Mouse (Mus musculus) limb, embryonic 11.5 days (tissue): ENCODE results near the gene Paqr5. TPM values are rescaled to one million over a fixed set of nuclear protein-coding genes. Genes with fewer than 3 reads are reported as not detected.

Experiments used
- ATAC-seq: fragments of 200-750 bp; cut with Nextera tagmentation; 2 replicates; pipeline ENCODE4 v1.8.0; 2017; ENCODE audit warnings: low read depth; ENCODE audit not compliant: insufficient number of reproducible peaks, low FRiP score, low TSS enrichment
- DNase-seq: peaks from one replicate; pipeline ENCODE4 v3.0.0-alpha.2; 2015; ENCODE audit warnings: low spot score
- H3K27ac ChIP-seq: fragments of 300-500 bp; sonication (generic); replicated peaks from 2 replicates; pipeline ENCODE4 v1.5.1; 2014; ENCODE audit warnings: low read depth, mild to moderate bottlenecking, low read length
- H3K27me3 ChIP-seq: fragments of 300-500 bp; sonication (generic); 2 replicates; pipeline ENCODE4 v1.6.1; 2014; ENCODE audit warnings: mild to moderate bottlenecking, low read length, mixed read lengths; ENCODE audit not compliant: control insufficient read depth, insufficient read depth
- H3K36me3 ChIP-seq: fragments of 300-500 bp; sonication (generic); 2 replicates; pipeline ENCODE4 v1.6.1; 2014; ENCODE audit warnings: mild to moderate bottlenecking, low read length, moderate library complexity, mixed read lengths; ENCODE audit not compliant: control insufficient read depth, insufficient read depth
- H3K4me1 ChIP-seq: fragments of 300-500 bp; sonication (generic); 2 replicates; pipeline ENCODE4 v1.6.1; 2014; ENCODE audit warnings: low read length, mixed read lengths; ENCODE audit not compliant: control insufficient read depth, insufficient read depth
- H3K4me2 ChIP-seq: fragments of 300-500 bp; sonication (generic); 2 replicates; pipeline ENCODE4 v1.6.1; 2014; ENCODE audit warnings: low read depth, mild to moderate bottlenecking, moderate library complexity; ENCODE audit not compliant: severe bottlenecking
- H3K4me3 ChIP-seq: fragments of 300-500 bp; sonication (generic); 2 replicates; pipeline ENCODE4 v1.5.1; 2014; ENCODE audit warnings: low read depth, low read length
- H3K9ac ChIP-seq: fragments of 300-500 bp; sonication (generic); 2 replicates; pipeline ENCODE4 v1.6.1; 2014; ENCODE audit warnings: mild to moderate bottlenecking, low read length
- H3K9me3 ChIP-seq: fragments of 300-500 bp; sonication (generic); 2 replicates; pipeline ENCODE4 v1.6.1; 2016; ENCODE audit warnings: low read length; ENCODE audit not compliant: control insufficient read depth
- WGBS: fragments of 180-500 bp; shearing (Covaris S2); extraction: QIAGEN DNeasy Blood & Tissue Kit; methylation state at CpG from one replicate; pipeline ENCODE4 v1.1.7; 2014; 5-methylcytosine and 5-hydroxymethylcytosine counted together
- polyA plus RNA-seq: library from polyadenylated mRNA; unstranded; fragments of >200 nt; fragmentation: Nextera tagmentation; extraction: Ambion mirVana; gene quantifications from 2 replicates; pipeline ENCODE4 v1.2.1, GENCODE M21; 2014

The Paqr5 gene
- polyA plus RNA-seq, 1 experiment from 2014 or later = 0.85 TPM

DNA sequence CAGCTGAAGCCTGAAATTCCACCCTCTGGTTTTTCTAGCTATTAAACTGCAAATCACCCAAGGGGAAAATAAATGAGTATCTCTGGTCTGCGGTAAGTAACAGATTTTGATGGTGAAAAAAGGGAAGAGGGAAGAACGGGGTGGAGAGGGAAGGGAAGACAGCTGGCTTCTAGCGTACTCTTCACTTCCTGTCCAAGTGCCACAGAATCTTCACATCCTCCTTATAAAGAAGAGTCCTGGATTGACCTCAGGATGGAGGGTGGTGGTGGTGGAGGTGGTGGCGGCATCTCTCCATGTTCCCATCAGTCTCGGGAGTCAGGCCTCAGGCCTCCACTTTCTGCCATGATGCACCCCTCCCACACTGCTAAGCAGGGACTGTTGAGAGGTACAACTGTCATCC lies 44.8 kb downstream of the Paqr5 start:
- DNase-seq (no peak), ATAC-seq (no peak)
- H3K4me2 ChIP-seq = no peak overlapping the region
- H3K36me3 ChIP-seq = no peaks in the 10 kb centered on the region
- no peak overlapping the region for H3K4me3 ChIP-seq
- WGBS = 78% methylated on average over 5 of the region's 5 CpGs
- no peak overlapping the region for H3K27ac ChIP-seq
- H3K9ac ChIP-seq = no peak overlapping the region
- no peaks in the 10 kb centered on the region for H3K9me3 ChIP-seq
- H3K27me3 ChIP-seq = no peaks in the 10 kb centered on the region
- H3K4me1 ChIP-seq = no peaks in the 10 kb centered on the region

GRCm38 (mm10) chr9:61979983-61980382 lies 46.7 kb downstream of the Paqr5 start:
- H3K27me3 ChIP-seq = no peaks in the 10 kb centered on the region
- no peak overlapping the region for H3K4me3 ChIP-seq
- H3K36me3 ChIP-seq = no peaks in the 10 kb centered on the region
- no peaks in the 10 kb centered on the region for H3K4me1 ChIP-seq
- 78% methylated on average over 2 of the region's 2 CpGs for WGBS
- H3K9ac ChIP-seq = no peak overlapping the region
- H3K4me2 ChIP-seq = no peak overlapping the region
- ATAC-seq (no peak), DNase-seq (no peak)
- no peak overlapping the region for H3K27ac ChIP-seq
- no peaks in the 10 kb centered on the region for H3K9me3 ChIP-seq

GRCm38 (mm10) chr9:61977258-61977945 lies 49.3 kb downstream of the Paqr5 start:
- no peak overlapping the region for H3K27ac ChIP-seq
- H3K9me3 ChIP-seq = no peaks in the 10 kb centered on the region
- no peaks in the 10 kb centered on the region for H3K4me1 ChIP-seq
- H3K36me3 ChIP-seq = no peaks in the 10 kb centered on the region
- WGBS = 93% methylated on average over 13 of the region's 13 CpGs
- no peak overlapping the region for H3K4me2 ChIP-seq
- no peak overlapping the region for H3K4me3 ChIP-seq
- ATAC-seq (no peak), DNase-seq (no peak)
- no peaks in the 10 kb centered on the region for H3K27me3 ChIP-seq
- H3K9ac ChIP-seq = no peak overlapping the region

GRCm38 (mm10) chr9:61972031-61972430 lies 54.6 kb downstream of the Paqr5 start:
- DNase-seq = no peak

DNA sequence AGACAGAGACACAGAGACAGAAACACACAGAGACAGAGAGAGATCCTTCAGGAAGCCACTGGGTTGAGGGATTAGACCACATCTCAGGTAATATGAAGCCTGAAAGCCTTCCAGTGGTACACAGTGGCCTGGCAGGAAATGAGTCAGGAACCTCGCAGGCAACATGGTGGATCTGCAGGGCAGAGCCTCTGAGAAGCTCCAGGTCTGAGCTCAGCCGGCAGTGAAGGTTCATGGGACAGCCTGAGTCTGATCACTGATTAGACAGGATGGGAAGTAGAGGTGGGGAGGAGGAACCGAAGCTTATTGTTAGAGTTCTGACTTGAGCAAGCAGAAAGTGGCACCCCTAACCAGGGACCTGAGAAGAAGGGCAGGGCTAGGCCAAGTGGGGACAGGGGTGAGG lies 55.6 kb downstream of the Paqr5 start:
- Histone ChIP-seq H3K4me3 (no peak overlapping the region), H3K9ac (no peak overlapping the region), H3K4me2 (no peak overlapping the region), H3K36me3 (no peaks in the 10 kb centered on the region), H3K27ac (no peak overlapping the region), H3K27me3 (no peaks in the 10 kb centered on the region), H3K9me3 (no peaks in the 10 kb centered on the region), H3K4me1 (peaks cover 3% of the 10 kb centered on the region; the same call in 1 of the 2 replicates)
- ATAC-seq (no peak), DNase-seq (no peak)
- WGBS = 77% methylated on average over 3 of the region's 3 CpGs

More at GRCm38 (mm10) chr9:61972031-61972430, 54.6 kb downstream of the Paqr5 start:
- Histone ChIP-seq H3K4me2 (no peak overlapping the region), H3K9ac (no peak overlapping the region), H3K4me1 (peaks cover 3% of the 10 kb centered on the region; the same call in 1 of the 2 replicates), H3K36me3 (no peaks in the 10 kb centered on the region), H3K27me3 (no peaks in the 10 kb centered on the region), H3K27ac (no peak overlapping the region), H3K4me3 (no peak overlapping the region), H3K9me3 (no peaks in the 10 kb centered on the region)
- ATAC-seq = no peak
- 51% methylated on average over 9 of the region's 9 CpGs for WGBS

- Histone ChIP-seq H3K4me3 (no peak overlapping the region), H3K9ac (no peak overlapping the region), H3K27ac (no peak overlapping the region), H3K9me3 (no peaks in the 10 kb centered on the region), H3K4me2 (no peak overlapping the region), H3K4me1 (peaks cover 3% of the 10 kb centered on the region; the same call in 1 of the 2 replicates), H3K27me3 (no peaks in the 10 kb centered on the region), H3K36me3 (no peaks in the 10 kb centered on the region)
- DNase-seq = no peak
- no peak for ATAC-seq
- WGBS = 86% methylated on average over 10 of the region's 10 CpGs
Observed at GRCm38 (mm10) chr9:61967357-61967756, 59.3 kb downstream of the Paqr5 start.

DNA sequence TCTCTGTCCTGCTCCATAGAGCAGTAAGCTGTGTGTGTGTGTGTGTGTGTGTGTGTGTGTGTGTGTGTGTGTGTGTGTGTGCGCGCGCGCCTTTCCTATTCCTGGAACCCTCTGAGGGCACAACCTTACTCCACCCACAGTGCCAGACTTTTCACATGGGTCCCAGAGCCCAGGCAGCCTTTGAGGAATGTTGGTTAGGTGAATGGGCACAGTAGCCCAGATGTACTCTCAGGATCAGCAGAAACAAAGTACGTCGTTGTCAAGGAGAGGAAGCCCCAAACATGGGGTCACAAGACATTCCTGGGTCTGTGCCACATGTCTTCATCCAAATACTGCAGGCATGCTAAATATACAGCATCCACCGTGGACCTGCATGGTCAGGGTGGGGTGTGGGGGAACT lies 60.7 kb downstream of the Paqr5 start:
- Histone ChIP-seq H3K9me3 (no peaks in the 10 kb centered on the region), H3K36me3 (no peaks in the 10 kb centered on the region), H3K27me3 (no peaks in the 10 kb centered on the region), H3K4me3 (no peak overlapping the region), H3K27ac (no peak overlapping the region), H3K4me2 (no peak overlapping the region), H3K9ac (no peak overlapping the region), H3K4me1 (no peaks in the 10 kb centered on the region)
- no peak for DNase-seq
- WGBS = 92% methylated on average over 7 of the region's 7 CpGs
- no peak for ATAC-seq

- Histone ChIP-seq H3K9ac (no peak overlapping the region), H3K4me1 (no peaks in the 10 kb centered on the region), H3K27me3 (no peaks in the 10 kb centered on the region), H3K4me3 (no peak overlapping the region), H3K9me3 (no peaks in the 10 kb centered on the region), H3K4me2 (no peak overlapping the region), H3K27ac (no peak overlapping the region), H3K36me3 (no peaks in the 10 kb centered on the region)
- DNase-seq (peak; percentile 86), ATAC-seq (0 out of 2 replicates have a peak, but pooled peaks have one; percentile 26)
- WGBS = 37% methylated on average over 4 of the region's 4 CpGs
Observed at GRCm38 (mm10) chr9:61965411-61965930, 61.2 kb downstream of the Paqr5 start.
